In genomic region chr6:49263081-49263846, GRCm38 (mm10) we compare ENCODE assay signal across 8 mouse cellular contexts. TPM values are rescaled to one million over a fixed set of nuclear protein-coding genes. Genes with fewer than 3 reads are reported as not detected.
A peak's percentile ranks its signal among the peaks of the same experiment; 100 is the strongest.
DNase-seq lines count a peak whose midpoint lies in the region; ATAC-seq and TF ChIP-seq lines count a peak whose summit lies in the region.

No protein-coding gene starts in this region.

- under 1% methylated on average over 70 of the region's 71 CpGs for WGBS in kidney, adult 2 months
- under 1% methylated on average over 67 of the region's 71 CpGs for WGBS in liver, embryonic 14.5 days (ENCODE audit: insufficient replicate concordance)
- WGBS in stomach, embryonic 14.5 days: under 1% methylated on average over 71 of the region's 71 CpGs

- H3K36me3 ChIP-seq in kidney, adult 2 months (ENCODE audit: control insufficient read depth, insufficient read depth, low read length): no peaks in the 10 kb centered on the region
- H3K36me3 ChIP-seq in liver, embryonic 14.5 days (replicated peaks; ENCODE audit: control insufficient read depth, insufficient read depth, low read depth): no peaks in the 10 kb centered on the region
- no peaks in the 10 kb centered on the region for H3K36me3 ChIP-seq in myocyte (ENCODE audit: control insufficient read depth, insufficient read depth)
- no peaks in the 10 kb centered on the region for H3K36me3 ChIP-seq in stomach, embryonic 14.5 days (ENCODE audit: control insufficient read depth, insufficient read depth, low read length)

- H3K27ac ChIP-seq in kidney, adult 2 months (ENCODE audit: insufficient read depth, low read depth, low read length): peak overlapping the region; percentile 91
- H3K27ac ChIP-seq in cortical plate, adult 2 months (ENCODE audit: insufficient read depth, low read length): peak overlapping the region; percentile 97
- peak overlapping the region; percentile 93 for H3K27ac ChIP-seq in liver, embryonic 14.5 days
- H3K27ac ChIP-seq in stomach, embryonic 14.5 days (ENCODE audit: low read length): peak overlapping the region; percentile 98

- peak overlapping the region; percentile 59 for H3ac ChIP-seq in myocyte (ENCODE audit: control insufficient read depth, insufficient read length)

- no peaks in the 10 kb centered on the region for H3K27me3 ChIP-seq in kidney, adult 2 months (replicated peaks; ENCODE audit: control insufficient read depth, insufficient read depth, low read length)
- H3K27me3 ChIP-seq in liver, embryonic 14.5 days (ENCODE audit: control insufficient read depth, insufficient read depth, low read length): no peaks in the 10 kb centered on the region
- H3K27me3 ChIP-seq in myocyte (ENCODE audit: control insufficient read depth, insufficient read depth, insufficient read length): no peaks in the 10 kb centered on the region
- H3K27me3 ChIP-seq in stomach, embryonic 14.5 days (ENCODE audit: control insufficient read depth, insufficient read depth, low read length): no peaks in the 10 kb centered on the region

- peaks cover 3% of the 10 kb centered on the region; the same call in 1 of the 2 replicates for H3K4me1 ChIP-seq in kidney, adult 2 months (ENCODE audit: control insufficient read depth, insufficient read depth, low read length)
- H3K4me1 ChIP-seq in cortical plate, adult 2 months (ENCODE audit: control insufficient read depth, insufficient read depth, low read length): peaks cover 1% of the 10 kb centered on the region; the same call in 1 of the 2 replicates
- H3K4me1 ChIP-seq in liver, embryonic 14.5 days (replicated peaks; ENCODE audit: control insufficient read depth in 2 of 2, insufficient read depth in 2 of 2, low read length in 1 of 2): peaks cover 14 to 21% of the 10 kb centered on the region in 2 experiments
- peaks cover 28% of the 10 kb centered on the region for H3K4me1 ChIP-seq in stomach, embryonic 14.5 days (ENCODE audit: control insufficient read depth, insufficient read depth, low read length)

- TF ChIP-seq EP300 in liver, embryonic 14.5 days (IDR thresholded peaks at IDR 0.05; ENCODE audit: low read depth): no peak

- peak overlapping the region; percentile 100 for H3K9ac ChIP-seq in liver, embryonic 14.5 days (replicated peaks)
- peak overlapping the region; percentile 99 for H3K9ac ChIP-seq in stomach, embryonic 14.5 days (replicated peaks; ENCODE audit: low read depth, low read length)

- ATAC-seq in liver, embryonic 14.5 days (ENCODE audit: insufficient read depth): peak; percentile 82
- peak; percentile 73 for ATAC-seq in stomach, embryonic 14.5 days (ENCODE audit: insufficient number of reproducible peaks, insufficient read depth, low FRiP score, low read depth)

- peaks cover 52% of the 10 kb centered on the region for H3K79me2 ChIP-seq in myocyte (ENCODE audit: control insufficient read depth, insufficient read depth)

- H3K9me3 ChIP-seq in liver, embryonic 14.5 days (ENCODE audit: control insufficient read depth, low read length): no peaks in the 10 kb centered on the region
- no peaks in the 10 kb centered on the region for H3K9me3 ChIP-seq in stomach, embryonic 14.5 days (ENCODE audit: control insufficient read depth, low read depth, low read length)

- H3K4me3 ChIP-seq in kidney, adult 2 months (ENCODE audit: insufficient read depth, low read depth, low read length): peak overlapping the region; percentile 82
- peak overlapping the region; percentile 84 for H3K4me3 ChIP-seq in cortical plate, adult 2 months (ENCODE audit: insufficient read depth, low read length)
- peak overlapping the region; percentile 88 to 100 for H3K4me3 ChIP-seq in liver, embryonic 14.5 days (ENCODE audit: insufficient read depth in 1 of 2, low read depth in 2 of 2, low read length in 2 of 2)
- peak overlapping the region; percentile 95 for H3K4me3 ChIP-seq in myocyte
- peak overlapping the region; percentile 100 for H3K4me3 ChIP-seq in stomach, embryonic 14.5 days (ENCODE audit: low read depth, low read length)

- TF ChIP-seq CTCF in kidney, adult 2 months (conservative IDR thresholded peaks at IDR 0.05; ENCODE audit: insufficient read depth, insufficient read length, low read depth, low read length): no peak
- TF ChIP-seq CTCF in cortical plate, adult 2 months (IDR thresholded peaks at IDR 0.05; ENCODE audit: extremely low read depth, insufficient read depth, low read length): no peak
- TF ChIP-seq CTCF in liver, embryonic 14.5 days (IDR thresholded peaks at IDR 0.05; ENCODE audit: low read depth): no peak

- H3K4me2 ChIP-seq in liver, embryonic 14.5 days (ENCODE audit: low read depth): peak overlapping the region; percentile 92
- H3K4me2 ChIP-seq in myocyte (ENCODE audit: low read depth): peak overlapping the region; percentile 96
- H3K4me2 ChIP-seq in stomach, embryonic 14.5 days (replicated peaks; ENCODE audit: low read depth, low read length): peak overlapping the region; percentile 68

- intact Hi-C loops in gastrocnemius, postnatal 14 days (cut with DNase I; ENCODE audit: low total_unique reads): no loop called here

- TF ChIP-seq POLR2A in kidney, adult 2 months (IDR thresholded peaks at IDR 0.05; ENCODE audit: low read depth, low read length): no peak
- no peak for TF ChIP-seq POLR2A in cortical plate, adult 2 months (IDR thresholded peaks at IDR 0.05; ENCODE audit: extremely low read depth, insufficient read depth, low read length)
- TF ChIP-seq POLR2A in myocyte (IDR thresholded peaks at IDR 0.05; ENCODE audit: insufficient read length, low read depth): no peak

- DNase-seq in kidney, adult 2 months: peak; percentile 49
- no peak for DNase-seq in kidney, adult 11 months
- peak; percentile 36 for DNase-seq in gastrocnemius, postnatal 14 days
- DNase-seq in kidney, adult 9 months: peak; percentile 49
- peak; percentile 22 to 32 (median 27) for DNase-seq in liver, embryonic 14.5 days (ENCODE audit: low read depth in 3 of 3, low spot score in 3 of 3)

TF ChIP-seq in myocyte, 11 proteins besides CTCF, POLR2A, EP300 and RAD21:
- TF ChIP-seq POLR2AphosphoS2 (IDR thresholded peaks at IDR 0.05; ENCODE audit: insufficient read length, low read depth) (no peak), MYOD1 (IDR thresholded peaks at IDR 0.05; ENCODE audit: control insufficient read depth in 1 of 3, insufficient read length in 2 of 3, low read depth in 2 of 3) (no peak), E2F4 (IDR thresholded peaks at IDR 0.05; ENCODE audit: insufficient read depth) (no peak), REST (IDR thresholded peaks at IDR 0.05; ENCODE audit: insufficient read depth, insufficient read length) (no peak), USF1 (IDR thresholded peaks at IDR 0.05; ENCODE audit: low read depth) (no peak)

RNA-seq across cellular contexts. Expression of gene Tra2a, which starts 0.6 kb away (rescaled TPM):
- 18.4 and 22.7 TPM in 2 replicates for polyA plus RNA-seq in kidney, adult 2 months (2012; rRNA removed)
- 111 and 113 TPM in 2 replicates for polyA plus RNA-seq in cortical plate, adult 2 months (2012; rRNA removed)
- total RNA-seq in gastrocnemius, postnatal 14 days (2021): 10 to 100 TPM; 15.8 to 18.1 TPM
- 46.4 and 61.4 TPM in 2 replicates for polyA plus RNA-seq in liver, embryonic 14.5 days (2012; rRNA removed)
- polyA plus RNA-seq in liver, embryonic 14.5 days (2014; fragmentation: Nextera tagmentation; extraction: Ambion mirVana): 16.1 and 16.4 TPM in 2 replicates
- polyA plus RNA-seq in myocyte (2012; fragmentation: generic; extraction: Trizol): 26.5 TPM
- polyA plus RNA-seq in stomach, embryonic 14.5 days (2014; fragmentation: Nextera tagmentation; extraction: Ambion mirVana): 61.2 and 65.1 TPM in 2 replicates

RNA-seq across cellular contexts. Expression of gene Igf2bp3, which starts 48.5 kb away (rescaled TPM):
- 0.03 and 0.04 TPM in 2 replicates for polyA plus RNA-seq in kidney, adult 2 months (2012; rRNA removed)
- 0.02 TPM in 1 of 2 replicates, not detected in the other for polyA plus RNA-seq in cortical plate, adult 2 months (2012; rRNA removed)
- total RNA-seq in gastrocnemius, postnatal 14 days (2021): 1 to 10 TPM in 1 of 2 experiments, under 1 TPM in 1; 0.86 to 1.1 TPM
- 5.0 and 7.6 TPM in 2 replicates for polyA plus RNA-seq in liver, embryonic 14.5 days (2012; rRNA removed)
- 14.0 and 15.4 TPM in 2 replicates for polyA plus RNA-seq in liver, embryonic 14.5 days (2014; fragmentation: Nextera tagmentation; extraction: Ambion mirVana)
- 0.26 TPM for polyA plus RNA-seq in myocyte (2012; fragmentation: generic; extraction: Trizol)
- 85.5 and 86.8 TPM in 2 replicates for polyA plus RNA-seq in stomach, embryonic 14.5 days (2014; fragmentation: Nextera tagmentation; extraction: Ambion mirVana)

RNA-seq across cellular contexts. Expression of gene Ccdc126, which starts 55.8 kb away (rescaled TPM):
- 4.0 and 4.5 TPM in 2 replicates for polyA plus RNA-seq in kidney, adult 2 months (2012; rRNA removed)
- 8.4 and 9.4 TPM in 2 replicates for polyA plus RNA-seq in cortical plate, adult 2 months (2012; rRNA removed)
- total RNA-seq in gastrocnemius, postnatal 14 days (2021): 1 to 10 TPM; 2.3 to 2.5 TPM
- polyA plus RNA-seq in liver, embryonic 14.5 days (2012; rRNA removed): 0.79 and 1.4 TPM in 2 replicates
- 2.6 and 3.0 TPM in 2 replicates for polyA plus RNA-seq in liver, embryonic 14.5 days (2014; fragmentation: Nextera tagmentation; extraction: Ambion mirVana)
- 2.7 TPM for polyA plus RNA-seq in myocyte (2012; fragmentation: generic; extraction: Trizol)
- polyA plus RNA-seq in stomach, embryonic 14.5 days (2014; fragmentation: Nextera tagmentation; extraction: Ambion mirVana): 12.7 and 13.3 TPM in 2 replicates
